Mouse (Mus musculus) monocyte, adult 59 days (primary cell): ENCODE results near the gene Bag1. TPM values are rescaled to one million over a fixed set of nuclear protein-coding genes. Genes with fewer than 3 reads are reported as not detected.

Source experiments
- total RNA-seq, 2 experiments: library from RNA; stranded (reverse); gene quantifications; one replicate each; pipeline ENCODE4 v1.2.4; 2023

The Bag1 gene
- 10 to 100 TPM; 80.8 to 81.4 TPM for total RNA-seq

GRCm38 (mm10) chr4:40948160-40948708, at the start of gene Bag1, which contains the start of gene Chmp5:
TSS of gene Bag1 (minus strand) at chr4:40948294.
TSS of gene Chmp5 (plus strand) at chr4:40948407.

GRCm38 (mm10) chr4:40970842-40971701, 23.0 kb upstream of the Bag1 start, which contains the start of gene Nfx1:
TSS of gene Nfx1 (plus strand) at chr4:40970906.

GRCm38 (mm10) chr4:40919785-40920184, 28.3 kb downstream of the Bag1 start, which contains the start of gene Spink4:
TSS of gene Spink4 (plus strand) at chr4:40920052.

Other genes starting within 250 kb of the Bag1 start
- 10 to 100 TPM; 11.9 to 15.8 TPM for gene Aptx, start 245.1 kb downstream of the Bag1 start, total RNA-seq
- gene Dnaja1, start 226.1 kb downstream of the Bag1 start, total RNA-seq: 100 to 1,000 TPM; 241 to 250 TPM
- 10 to 100 TPM; 53.4 to 60.9 TPM for gene Smu1, start 190.4 kb downstream of the Bag1 start, total RNA-seq
- 10 to 100 TPM; 53.6 to 58.1 TPM for gene B4galt1, start 94.3 kb downstream of the Bag1 start, total RNA-seq
- gene Spink4, start 28.2 kb downstream of the Bag1 start, total RNA-seq: not detected
- 10 to 100 TPM; 52.3 to 56.3 TPM for gene Chmp5, start 113 bp upstream of the Bag1 start, total RNA-seq
- gene Nfx1, start 22.6 kb upstream of the Bag1 start, total RNA-seq: 10 to 100 TPM; 47.4 to 52.6 TPM
- not detected for gene Aqp7, start 99.8 kb upstream of the Bag1 start, total RNA-seq
- gene Aqp3, start 149.9 kb upstream of the Bag1 start, total RNA-seq: under 1 TPM in 1 of 2 experiments, not detected in 1; 0.45 TPM
- gene Nol6, start 176.2 kb upstream of the Bag1 start, total RNA-seq: 10 to 100 TPM; 35.6 to 39.7 TPM
- gene Ube2r2, start 187.4 kb upstream of the Bag1 start, total RNA-seq: 10 to 100 TPM; 58.4 to 72.8 TPM